Mouse (Mus musculus) left cerebral cortex, postnatal 36 days (tissue): ENCODE measurements around the gene Pfkfb2. TPM values are rescaled to one million over a fixed set of nuclear protein-coding genes. Genes with fewer than 3 reads are reported as not detected.
"Not testable (repeated sequence)": the region's sequence is repeated elsewhere in the genome, so short reads cannot be mapped to it uniquely, and the experiment has no call there.

Experiments
- DNase-seq, 2 experiments: peaks; one replicate each; pipeline ENCODE4 v3.0.0; 2021 to 2022; ENCODE audit warnings: low spot score in 2 of 2, mixed read lengths in 1 of 2
- intact Hi-C: fragments of 180-260 bp; cut with DNase I; formaldehyde crosslinking; loops from one replicate; pipeline ENCODE4 v1.15.1; 2025
- total RNA-seq, 2 experiments: library from RNA; stranded (reverse); gene quantifications; 2 replicates each; pipeline ENCODE4 v1.2.3; 2021

The Pfkfb2 gene
- total RNA-seq, 2 experiments from 2014 or later = 39.3 to 43.8 TPM

DNA sequence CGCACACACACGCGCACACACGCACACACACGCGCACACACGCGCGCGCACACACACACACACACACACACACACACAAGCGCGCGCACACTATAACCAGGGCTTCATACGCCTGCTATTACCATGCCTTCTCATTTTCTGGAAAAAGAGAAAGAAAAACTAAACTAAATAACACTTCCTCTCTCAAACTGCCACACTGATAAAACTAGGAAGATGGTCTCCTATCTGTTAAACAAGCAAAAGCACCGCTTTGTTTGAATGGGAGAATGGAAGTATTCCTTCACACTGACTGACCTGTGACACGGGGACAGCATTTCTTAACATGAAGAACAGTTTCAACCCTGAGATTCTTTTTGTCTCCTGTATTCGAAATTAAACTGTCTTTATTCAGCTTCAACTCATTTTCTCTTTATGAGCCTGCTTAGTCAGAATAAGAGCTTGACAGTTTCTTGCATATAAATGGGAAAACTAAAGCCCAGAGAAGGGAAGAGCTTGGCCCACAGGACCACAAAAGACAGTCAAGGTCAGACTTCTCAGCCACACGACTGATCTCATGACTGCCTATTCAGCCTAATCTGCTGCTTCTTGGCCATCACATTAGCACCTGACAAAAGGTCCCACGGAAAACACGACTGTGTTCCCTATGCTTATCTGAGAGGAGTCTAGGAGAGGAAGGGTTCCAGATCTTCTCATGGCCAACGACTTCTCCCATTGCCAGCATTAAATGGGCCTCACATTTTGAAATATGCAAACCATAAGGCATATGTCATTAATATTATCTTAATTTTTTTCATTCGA lies 18.6 kb downstream of the Pfkfb2 start:
- intact Hi-C loops = no loop called here
- no peak for DNase-seq

DNA sequence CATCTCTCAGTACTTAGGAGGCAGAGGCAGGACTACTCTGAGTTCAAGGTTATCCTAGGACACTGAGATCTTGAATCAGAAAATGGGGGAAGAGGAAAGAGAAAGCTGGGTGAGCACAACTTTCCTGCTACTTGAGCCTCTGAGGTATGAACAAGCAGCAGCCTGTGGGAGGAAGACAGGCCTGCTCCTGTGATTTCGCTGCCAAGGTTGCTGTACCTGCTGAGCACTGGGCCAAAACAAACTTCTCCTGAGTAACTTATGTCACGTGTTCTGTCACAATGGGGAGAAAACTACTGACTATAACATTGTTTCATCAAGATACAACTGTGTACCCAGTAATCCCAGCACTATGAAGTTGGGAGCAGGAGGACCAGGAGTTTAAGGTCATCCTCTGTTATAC lies 25.4 kb downstream of the Pfkfb2 start:
- intact Hi-C loops = no loop called here
- no peak for DNase-seq

DNA sequence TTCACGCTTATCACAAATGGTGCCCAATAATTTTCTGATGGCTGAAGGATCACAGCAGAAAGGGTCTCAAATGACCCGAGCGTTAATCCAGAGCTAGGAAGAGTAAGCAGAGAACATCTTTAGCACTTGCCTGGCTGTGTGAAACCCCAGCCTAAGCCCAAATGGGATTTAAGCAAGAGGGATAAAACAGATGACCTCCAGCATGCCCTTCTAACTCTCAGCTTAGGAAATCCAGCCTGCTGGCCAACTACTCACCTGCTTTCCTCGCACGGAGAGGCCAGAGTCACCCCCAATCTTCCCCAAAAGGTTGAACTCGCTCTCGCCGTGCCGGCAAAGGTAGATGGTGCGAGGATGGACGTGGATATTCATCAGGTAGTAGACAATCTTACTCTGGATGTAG lies 27.1 kb downstream of the Pfkfb2 start:
- DNase-seq = no peak
- intact Hi-C loops = no loop called here

DNA sequence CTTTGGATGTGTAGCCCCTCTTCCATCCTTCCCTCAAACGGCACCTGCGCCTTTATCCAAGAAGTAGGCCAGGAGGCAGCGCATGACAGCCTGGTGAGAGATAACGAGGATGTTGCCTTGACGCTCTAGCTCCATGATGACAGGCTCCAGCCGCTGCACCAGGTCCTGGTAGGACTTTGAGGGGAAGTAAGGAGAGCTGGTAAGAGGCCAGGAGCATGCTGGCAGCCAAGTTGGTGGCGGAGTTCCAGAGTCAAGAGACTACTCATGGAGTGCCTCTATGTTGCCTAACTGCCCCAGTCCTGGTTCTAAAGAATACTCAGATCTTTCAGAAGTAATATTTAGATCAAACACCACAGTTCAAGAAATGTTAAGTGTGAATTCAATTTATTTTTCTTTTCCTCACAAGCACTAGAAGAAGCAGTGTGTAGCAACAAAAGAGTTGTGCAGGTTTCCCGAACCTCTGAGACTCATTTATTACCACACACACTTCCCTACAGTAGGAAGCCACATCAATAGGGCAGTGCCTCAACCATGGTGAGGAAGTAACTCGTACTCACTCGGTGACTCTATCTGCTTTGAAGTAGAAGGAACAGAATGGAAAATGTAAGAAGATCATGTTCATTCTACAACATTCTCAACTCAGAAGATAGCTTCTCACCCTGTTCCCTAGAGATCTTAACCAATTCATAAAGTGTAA lies 29.0 kb downstream of the Pfkfb2 start:
- DNase-seq = peak in 1 of 2 experiments; percentile 19

DNA sequence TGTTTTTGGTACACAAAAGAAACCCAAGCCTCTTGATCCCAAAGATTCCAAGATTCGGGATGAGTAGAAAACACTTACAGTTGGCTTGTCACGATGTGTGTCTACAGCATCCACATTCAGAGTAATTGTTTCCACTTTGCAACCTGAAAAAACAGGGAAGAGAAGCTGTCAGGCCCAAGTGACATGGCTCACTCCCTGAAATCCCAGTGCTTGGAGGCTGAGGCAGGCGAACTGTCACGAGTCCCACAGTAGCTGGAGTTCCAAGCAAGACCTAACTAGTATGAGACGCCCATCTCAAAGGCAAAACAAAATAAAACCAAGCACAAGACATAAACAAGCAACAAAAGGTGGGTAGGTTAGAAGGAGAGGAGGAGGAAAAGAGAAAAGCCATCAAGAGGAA lies 30.5 kb downstream of the Pfkfb2 start:
- intact Hi-C loops = loop anchor here (10.0 kb wide), 1 partner anchor 76 kb away; no protein-coding TSS in a partner anchor
- DNase-seq = no peak

More for the DNA sequence above, 29.0 kb downstream of the Pfkfb2 start:
- intact Hi-C loops = loop anchor here (10.0 kb wide), 1 partner anchor 75 kb away; no protein-coding TSS in a partner anchor

DNA sequence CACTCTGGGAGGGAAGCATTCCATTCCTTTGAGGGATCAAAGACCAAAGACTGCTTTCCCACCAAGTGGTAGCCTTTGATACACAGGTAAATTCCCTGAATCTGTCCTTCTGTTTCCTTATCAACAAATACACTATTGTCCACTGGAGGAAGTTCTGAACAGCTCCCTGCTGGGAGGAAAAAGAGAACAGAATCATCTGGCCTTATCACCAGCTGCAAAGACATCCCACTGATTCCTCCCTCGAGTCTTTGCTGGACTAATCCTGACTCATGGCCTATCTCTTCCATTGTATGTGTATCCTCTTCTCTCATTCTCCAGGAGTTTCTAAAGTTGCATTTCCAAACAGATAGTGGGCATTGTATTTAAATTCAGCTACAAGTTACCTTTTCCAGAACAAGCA lies 45.1 kb downstream of the Pfkfb2 start:
- no peak for DNase-seq
- intact Hi-C loops = no loop called here

DNA sequence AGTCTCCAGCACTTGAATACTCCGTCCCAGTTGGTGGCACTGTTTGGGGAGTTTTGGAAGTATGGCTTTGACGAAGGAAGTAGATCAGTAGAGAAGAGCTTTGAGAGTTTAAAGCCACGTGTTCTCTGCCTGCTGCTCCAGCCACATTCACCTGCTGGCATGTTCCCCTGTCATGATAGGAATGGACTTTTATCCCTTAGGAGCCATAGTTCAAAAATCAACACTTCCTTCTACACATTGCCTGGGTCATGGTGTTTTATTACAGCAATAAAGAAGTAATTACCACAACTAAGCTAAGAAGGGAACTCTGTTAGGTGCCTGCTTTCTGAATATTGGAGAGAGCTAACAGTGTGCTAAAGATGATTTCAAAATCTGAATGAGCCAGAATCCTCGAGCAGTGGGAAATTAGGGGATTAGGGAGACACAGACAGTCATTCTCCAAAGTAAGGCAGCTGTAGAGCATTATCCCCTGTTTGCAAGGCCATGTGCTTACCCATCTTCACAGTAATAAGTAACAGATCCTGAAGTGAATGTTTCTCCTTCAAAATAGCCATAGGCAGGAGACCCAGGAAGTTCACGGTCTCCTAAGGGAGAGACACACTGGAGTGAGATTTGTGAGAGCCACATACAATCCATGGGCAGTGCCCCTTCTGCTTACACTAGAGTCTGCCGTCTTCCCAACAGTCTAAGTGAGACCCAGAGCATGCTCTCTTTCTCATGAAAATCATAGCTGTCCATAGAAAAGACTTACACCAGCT lies 47.2 kb downstream of the Pfkfb2 start:
- no peak for DNase-seq
- intact Hi-C loops = no loop called here

DNA sequence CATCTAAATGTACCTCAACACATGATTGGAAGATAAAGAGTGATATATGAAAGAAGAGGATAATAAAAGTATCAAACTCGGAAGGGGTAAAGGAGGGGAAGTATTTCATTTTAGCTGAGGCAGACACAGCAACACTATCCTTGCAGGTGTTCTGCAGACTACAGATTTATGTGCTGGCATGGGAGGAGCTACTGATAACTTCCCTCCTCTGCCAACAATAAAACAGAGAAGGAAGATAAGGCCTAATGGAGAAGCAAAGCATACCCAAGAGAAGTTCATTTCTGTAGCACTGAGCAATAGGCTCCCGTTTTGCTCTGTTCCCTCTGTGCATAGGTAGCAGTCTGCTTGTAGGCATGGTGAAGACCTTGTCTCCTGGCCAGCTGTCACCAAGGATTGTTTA lies 48.0 kb downstream of the Pfkfb2 start:
- intact Hi-C loops = no loop called here
- no peak for DNase-seq

DNA sequence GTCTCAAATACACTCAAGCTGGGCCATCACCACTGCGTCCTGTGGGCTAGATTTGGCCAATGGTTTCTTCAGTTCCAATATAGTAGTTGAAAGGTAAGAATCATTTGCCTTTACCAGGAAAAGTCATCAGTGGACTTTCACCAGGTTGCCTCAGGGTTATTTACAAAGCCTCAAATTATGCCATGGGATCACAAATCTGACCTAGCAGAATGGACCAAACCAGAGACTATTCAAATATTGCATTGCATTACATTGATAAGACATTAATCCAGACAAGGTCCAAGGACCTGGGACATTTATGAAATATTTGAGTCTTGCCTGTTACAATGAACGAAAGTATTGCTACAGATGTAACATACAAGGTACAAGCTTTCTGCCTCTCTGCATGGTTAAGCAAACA lies 50.5 kb downstream of the Pfkfb2 start:
- intact Hi-C loops = no loop called here
- DNase-seq = no peak

DNA sequence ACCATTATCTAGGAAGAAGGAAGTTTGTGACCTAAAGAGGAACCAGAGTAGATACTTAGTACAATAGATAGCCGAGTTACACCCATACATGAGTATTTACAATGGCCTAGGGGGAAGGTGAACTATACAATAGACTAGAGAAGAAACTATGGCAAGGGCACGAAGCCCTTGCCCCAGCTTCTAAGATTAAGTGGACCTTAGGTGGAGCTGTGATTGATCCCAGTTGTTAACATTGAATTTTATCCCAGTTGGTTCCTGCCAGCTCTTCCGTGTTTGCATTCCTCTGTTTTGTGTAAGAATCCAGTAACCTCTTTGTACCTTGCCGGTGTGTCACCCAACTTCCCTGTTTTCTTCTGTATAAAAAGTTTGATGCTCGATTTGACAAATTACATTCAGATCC lies 65.5 kb downstream of the Pfkfb2 start:
- not testable (repeated sequence) for DNase-seq

DNA sequence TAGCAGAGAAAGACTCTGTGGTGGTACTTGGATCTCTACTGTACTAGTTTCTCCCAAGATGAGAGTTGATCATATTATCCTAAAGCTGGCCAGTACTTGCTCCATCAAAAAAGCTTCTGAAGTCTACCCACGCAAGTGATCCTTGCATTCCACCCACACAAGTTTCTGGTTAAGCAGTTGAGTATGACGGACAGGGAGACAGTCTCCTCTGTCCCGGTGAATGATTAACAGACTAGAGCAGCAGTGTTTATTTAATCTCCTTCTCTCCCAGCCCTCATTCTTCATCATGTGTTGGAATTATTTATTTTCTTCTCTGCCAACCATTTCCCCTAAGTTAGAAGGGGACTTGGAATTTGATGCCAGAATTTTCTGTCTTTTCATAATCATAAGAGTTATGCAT lies 67.6 kb downstream of the Pfkfb2 start, which contains the start of gene C4bp:
Gene C4bp (minus strand): TSS at position 179 of the 400 bp plus-strand sequence.
- intact Hi-C loops = no loop called here
- DNase-seq = no peak

More for the DNA sequence above, 65.5 kb downstream of the Pfkfb2 start:
- intact Hi-C loops = not testable (repeated sequence)

DNA sequence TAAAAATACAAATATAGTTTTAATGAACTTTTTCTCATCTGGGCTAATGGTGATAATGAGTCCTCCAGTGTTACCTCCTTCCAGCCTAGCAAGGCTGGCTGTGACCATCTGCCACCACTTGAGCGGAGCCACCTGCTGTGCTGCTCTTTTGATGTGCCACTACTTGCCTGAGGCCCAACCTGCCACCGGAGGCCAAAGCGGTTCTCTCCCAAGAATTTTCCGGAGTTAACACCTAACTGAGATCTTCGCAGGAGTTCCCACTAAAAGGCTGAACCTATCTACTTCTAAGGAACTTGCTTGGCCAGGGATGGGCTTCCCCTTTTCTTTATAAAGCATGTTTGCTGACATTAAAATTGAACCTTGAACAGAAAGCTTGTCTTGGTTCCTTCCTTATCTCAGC lies 69.4 kb downstream of the Pfkfb2 start:
- intact Hi-C loops = not testable (repeated sequence)

DNA sequence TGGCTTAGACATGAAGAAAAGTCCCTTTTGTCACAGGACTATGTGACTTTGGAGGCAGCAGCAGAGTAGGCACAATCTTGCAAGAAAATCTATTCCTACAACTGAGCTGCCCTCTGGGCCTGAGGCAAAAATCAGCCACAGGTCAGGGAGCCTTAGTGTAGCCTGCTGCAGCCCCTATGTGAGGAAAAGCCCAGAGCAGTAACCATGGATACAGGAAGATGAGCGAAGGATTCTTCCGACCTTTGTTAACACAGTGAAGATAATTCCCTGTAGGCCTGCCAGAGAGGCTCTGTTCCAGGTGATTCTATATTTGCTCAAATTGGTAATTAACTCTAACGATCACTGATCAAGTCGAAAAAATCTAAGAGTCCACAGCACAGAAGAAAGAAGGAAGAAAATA lies 85.0 kb downstream of the Pfkfb2 start:
- intact Hi-C loops = no loop called here
- no peak for DNase-seq

More for the DNA sequence above, 69.4 kb downstream of the Pfkfb2 start:
- not testable (repeated sequence) for DNase-seq

DNA sequence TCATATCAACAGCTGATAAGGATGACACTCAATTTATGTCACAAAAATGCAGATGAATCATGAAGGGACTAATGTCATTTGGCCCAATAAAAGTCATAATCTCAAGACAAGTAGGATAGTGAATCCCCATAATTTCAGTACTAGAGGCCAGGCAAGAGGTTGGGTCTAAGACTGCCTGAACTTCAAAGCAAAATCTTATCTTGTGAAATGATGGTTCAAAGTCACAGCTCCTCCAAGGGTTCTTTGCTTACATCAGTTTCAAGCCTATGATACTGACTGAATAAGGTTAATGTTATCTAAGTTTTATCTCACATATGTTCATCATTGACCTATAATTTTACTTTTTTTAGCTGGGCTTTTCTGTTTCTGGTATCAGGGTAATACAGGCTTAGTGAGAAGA lies 88.1 kb downstream of the Pfkfb2 start:
- intact Hi-C loops = no loop called here
- no peak for DNase-seq

Other genes with a start within 250 kb of the Pfkfb2 start
- gene Zp3r, start 99.6 kb downstream of the Pfkfb2 start, total RNA-seq = not detected
- gene C4bp, start 67.6 kb downstream of the Pfkfb2 start, total RNA-seq = not detected
- not detected for gene Gm29427, start 13.5 kb downstream of the Pfkfb2 start, total RNA-seq
- 10 to 100 TPM; 15.0 to 18.0 TPM for gene Yod1, start 11.9 kb downstream of the Pfkfb2 start, total RNA-seq
- 1 to 10 TPM; 2.0 to 2.1 TPM for gene AA986860, start 2.7 kb upstream of the Pfkfb2 start, total RNA-seq
- gene Fcamr, start 71.6 kb upstream of the Pfkfb2 start, total RNA-seq = not detected
- gene Pigr, start 97.4 kb upstream of the Pfkfb2 start, total RNA-seq = not detected
- under 1 TPM in 1 of 2 experiments, not detected in 1; 0.93 TPM for gene Fcmr, start 136.4 kb upstream of the Pfkfb2 start, total RNA-seq
- not detected for gene Il24, start 158.2 kb upstream of the Pfkfb2 start, total RNA-seq
- not detected for gene Il20, start 182.2 kb upstream of the Pfkfb2 start, total RNA-seq
- not detected for gene Il19, start 210.9 kb upstream of the Pfkfb2 start, total RNA-seq